Mouse (Mus musculus): Measurements from ENCODE around the gene Amotl2.

GRCm38 (mm10) chr9:102717164-102717885 is 853 bp downstream of the Amotl2 start:
- TF ChIP-seq CTCF (IDR thresholded peaks at IDR 0.05; ENCODE audit: borderline replicate concordance, control insufficient read depth, extremely low read depth, insufficient read depth, low read length, poor library complexity) (no peak), POLR2A (IDR thresholded peaks at IDR 0.05; ENCODE audit: control insufficient read depth, extremely low read depth, insufficient read depth, low read length, poor library complexity) (no peak)
